Mouse (Mus musculus): Measurements from ENCODE around the gene Tpk1.

Tpk1 gene

GRCm38 (mm10) chr6:43360214-43360613 is 305.9 kb downstream of the Tpk1 start:
- no peak for DNase-seq (ENCODE audit: low read depth, low spot score)

- DNase-seq (ENCODE audit: low read depth, low spot score), result no peak
Measured at GRCm38 (mm10) chr6:43354562-43355241, 311.4 kb downstream of the Tpk1 start.

GRCm38 (mm10) chr6:43353446-43353845 is 312.6 kb downstream of the Tpk1 start:
- DNase-seq (ENCODE audit: low read depth, low spot score), result no peak

- no peak for DNase-seq (ENCODE audit: low read depth, low spot score)
Measured at GRCm38 (mm10) chr6:43349083-43349482, 317.0 kb downstream of the Tpk1 start.

GRCm38 (mm10) chr6:43347637-43348036 is 318.4 kb downstream of the Tpk1 start:
- DNase-seq (ENCODE audit: low read depth, low spot score), result no peak

GRCm38 (mm10) chr6:43343006-43343405 is 323.1 kb downstream of the Tpk1 start:
- no peak for DNase-seq (ENCODE audit: low read depth, low spot score)

GRCm38 (mm10) chr6:43342386-43342785 is 323.7 kb downstream of the Tpk1 start:
- no peak for DNase-seq (ENCODE audit: low read depth, low spot score)

- DNase-seq (ENCODE audit: low read depth, low spot score), result no peak
Measured at GRCm38 (mm10) chr6:43338804-43339203, 327.3 kb downstream of the Tpk1 start.

GRCm38 (mm10) chr6:43337491-43337961 is 328.6 kb downstream of the Tpk1 start:
- no peak for DNase-seq (ENCODE audit: low read depth, low spot score)

- no peak for DNase-seq (ENCODE audit: low read depth, low spot score)
Measured at GRCm38 (mm10) chr6:43335619-43336234, 330.4 kb downstream of the Tpk1 start.

GRCm38 (mm10) chr6:43333479-43333878 is 332.6 kb downstream of the Tpk1 start:
- DNase-seq (ENCODE audit: low read depth, low spot score), result no peak

GRCm38 (mm10) chr6:43312961-43313656 is 353.0 kb downstream of the Tpk1 start:
- no peak for DNase-seq (ENCODE audit: low read depth, low spot score)

GRCm38 (mm10) chr6:43312546-43312945 is 353.5 kb downstream of the Tpk1 start:
- no peak for DNase-seq (ENCODE audit: low read depth, low spot score)

- no peak for DNase-seq (ENCODE audit: low read depth, low spot score)
Measured at GRCm38 (mm10) chr6:43310071-43310470, 356.0 kb downstream of the Tpk1 start.

GRCm38 (mm10) chr6:43309454-43309853 is 356.6 kb downstream of the Tpk1 start, which contains the start of gene Nobox:
Gene Nobox, minus strand, starts transcription at chr6:43309554.
- DNase-seq (ENCODE audit: low read depth, low spot score), result no peak

GRCm38 (mm10) chr6:43297508-43297850 is 368.6 kb downstream of the Tpk1 start:
- no peak for DNase-seq (ENCODE audit: low read depth, low spot score)

GRCm38 (mm10) chr6:43296798-43297507 is 369.1 kb downstream of the Tpk1 start:
- no peak for DNase-seq (ENCODE audit: low read depth, low spot score)

GRCm38 (mm10) chr6:43295908-43296307 is 370.2 kb downstream of the Tpk1 start:
- no peak for DNase-seq (ENCODE audit: low read depth, low spot score)
